Mouse (Mus musculus) limb, embryonic 12.5 days (tissue): Measurements from ENCODE around the gene Bcl9. TPM values are rescaled to one million over a fixed set of nuclear protein-coding genes. Genes with fewer than 3 reads are reported as not detected.

Experiments
- polyA plus RNA-seq: library from polyadenylated mRNA; unstranded; fragments of >200 nt; fragmentation: Nextera tagmentation; extraction: Ambion mirVana; gene quantifications from 2 replicates; pipeline ENCODE4 v1.2.1, GENCODE M21; 2016

The Bcl9 gene
- polyA plus RNA-seq, 1 experiment from 2014 or later = 92.5 TPM

Other genes with a start within 250 kb of the Bcl9 start
- 36.0 and 37.6 TPM in 2 replicates for gene Acp6, start 139.1 kb downstream of the Bcl9 start, polyA plus RNA-seq
- gene Olfr1402, start 124.1 kb upstream of the Bcl9 start, polyA plus RNA-seq = not detected in 2 replicates